Mouse (Mus musculus) kidney, adult 9 months (tissue): Measurements from ENCODE around the gene Tmem192.

Source experiments
- DNase-seq: peaks from one replicate; pipeline ENCODE4 v3.0.0; 2022

The Tmem192 gene

DNA sequence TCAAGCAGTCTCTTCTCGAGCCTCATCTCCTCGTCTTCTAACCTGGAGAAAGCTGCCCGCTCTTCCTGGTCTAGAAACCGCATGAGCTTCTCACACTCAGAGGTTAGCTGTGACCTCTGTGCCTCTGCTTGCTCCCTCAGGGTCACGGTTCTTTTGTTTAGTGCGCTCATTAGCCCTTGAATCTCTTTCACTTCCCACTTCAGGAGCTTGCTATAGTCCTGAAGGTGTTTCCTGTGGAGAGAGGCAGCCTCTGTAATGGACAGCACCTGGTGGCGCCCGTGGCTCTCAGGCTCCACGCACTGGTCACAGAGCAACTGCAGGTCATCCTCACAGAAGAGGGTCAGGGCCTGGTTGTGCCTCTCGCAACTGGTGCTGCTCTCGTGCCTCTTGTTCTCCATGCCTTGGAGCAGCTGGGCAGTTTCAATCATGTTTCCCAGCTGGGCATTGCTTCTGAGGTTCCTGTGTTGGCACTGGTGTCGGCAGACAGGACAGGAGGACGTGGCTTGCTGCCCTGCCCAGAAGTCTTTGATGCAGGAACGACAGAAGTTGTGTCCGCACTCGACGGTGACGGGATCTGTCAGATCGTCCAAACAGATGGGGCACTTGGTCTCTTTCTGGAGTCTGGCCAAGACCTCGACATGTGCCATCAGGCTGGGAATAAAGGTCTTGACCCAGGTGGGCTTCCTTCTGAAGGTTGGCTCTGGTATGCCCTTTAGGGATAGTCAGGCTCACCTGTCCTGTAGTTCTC, 36.3 kb downstream of the Tmem192 start:
- DNase-seq: no peak

DNA sequence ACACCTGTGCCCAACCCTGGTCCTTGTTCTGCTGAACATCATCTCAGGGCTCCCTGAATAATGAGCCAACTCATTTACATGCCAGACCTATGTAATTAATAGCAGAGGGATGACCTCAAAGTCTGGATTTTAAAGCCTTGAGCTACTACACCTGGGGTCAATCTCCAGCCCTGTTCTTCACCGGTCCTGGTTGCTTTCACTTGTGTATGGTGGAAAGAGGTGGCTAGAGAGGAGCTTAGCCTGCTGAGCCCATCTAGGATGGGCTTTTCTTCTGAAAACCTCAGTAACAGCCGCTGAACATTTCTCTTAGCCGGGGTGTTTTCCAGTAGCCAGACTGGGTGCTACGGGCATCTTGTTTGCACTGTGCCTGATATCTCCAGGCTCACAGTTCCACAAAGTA, 40.7 kb downstream of the Tmem192 start, which contains the start of gene Trim75:
TSS of gene Trim75 (minus strand) at position 101 of the 400 bp plus-strand sequence.
- DNase-seq: no peak

DNA sequence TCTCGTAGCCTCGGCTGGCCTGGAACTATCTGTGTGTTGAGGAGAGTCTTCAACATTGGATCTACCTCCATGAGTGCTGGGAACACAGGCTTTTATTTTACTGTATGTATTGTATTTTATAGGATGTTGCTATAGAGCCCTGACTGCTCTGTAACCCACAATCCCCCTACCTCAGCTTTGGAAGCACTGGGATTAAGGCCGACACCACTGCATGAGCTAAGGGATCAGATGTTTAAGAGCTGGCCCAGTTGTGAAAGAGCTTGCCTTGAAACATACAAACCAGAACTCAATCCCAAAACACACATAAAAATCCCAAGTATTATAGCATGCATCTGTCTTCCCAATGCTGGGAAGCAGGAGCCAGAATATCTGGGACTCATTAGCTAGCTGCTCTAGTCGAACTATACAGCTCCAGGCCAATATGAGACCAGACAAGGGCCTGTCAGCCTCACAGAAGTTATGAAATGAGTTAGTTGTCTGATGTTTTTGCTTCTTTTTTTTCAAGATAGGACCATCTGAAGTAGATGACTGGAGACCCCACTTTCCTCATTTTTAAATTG, 51.9 kb downstream of the Tmem192 start:
- DNase-seq: no peak

DNA sequence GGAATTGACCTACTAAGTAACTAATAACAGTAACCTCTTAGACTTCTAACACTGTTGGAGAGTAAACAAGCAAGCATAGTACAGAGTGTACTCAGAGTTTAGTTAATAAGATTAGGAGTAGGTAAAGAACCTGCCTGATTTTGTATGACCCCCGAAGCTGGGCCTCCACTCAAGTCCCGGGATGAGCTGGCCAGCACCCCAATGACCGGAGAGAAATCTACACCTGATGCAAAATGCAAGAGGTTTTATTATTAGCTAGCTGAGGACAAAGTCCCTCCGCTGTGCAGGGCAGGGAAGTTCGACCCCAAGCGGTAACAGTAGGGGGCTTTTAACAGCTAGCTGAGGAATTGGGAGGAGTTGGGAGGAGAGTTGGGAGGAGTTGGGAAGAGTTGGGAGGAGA, 60.6 kb downstream of the Tmem192 start:
- peak; percentile 71 for DNase-seq

DNA sequence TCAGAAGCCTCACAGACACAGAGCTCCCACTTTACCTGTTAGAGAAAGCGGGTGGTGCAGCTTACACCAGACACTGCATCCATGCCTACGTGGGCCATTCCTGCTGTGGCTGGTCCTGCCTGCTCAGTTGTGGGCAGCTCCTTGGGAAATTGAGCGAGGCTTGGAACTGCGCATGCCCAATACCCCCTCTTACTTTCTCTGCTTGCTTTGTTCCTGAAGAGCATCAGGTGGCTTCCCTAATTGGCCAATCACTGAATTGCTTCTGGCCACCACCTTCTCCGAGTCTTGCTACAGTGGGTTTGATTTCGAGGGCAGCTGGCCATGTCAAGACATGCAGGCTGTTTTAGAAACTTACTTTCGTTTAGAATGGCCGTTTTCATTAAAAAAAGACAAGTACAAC, 71.4 kb downstream of the Tmem192 start, which contains the start of the genes Trim61 and Trim60:
TSS of gene Trim61 (minus strand) at position 101 of the 400 bp plus-strand sequence.
TSS of gene Trim60 (minus strand) at position 162 of the 400 bp plus-strand sequence.
- DNase-seq: no peak
